Mouse (Mus musculus): ENCODE measurements around the gene Tmem136. TPM values are rescaled to one million over a fixed set of nuclear protein-coding genes. Genes with fewer than 3 reads are reported as not detected.

Gene Tmem136
- polyA plus RNA-seq, 1 experiment from 2014 or later: 11.4 TPM

- H3K4me1 ChIP-seq: peaks cover 10% of the 10 kb centered on the region
- no peaks in the 10 kb centered on the region for H3K9me3 ChIP-seq
- no peak overlapping the region for H3K9ac ChIP-seq
- H3K36me3 ChIP-seq (replicated peaks): no peaks in the 10 kb centered on the region
- H3K27ac ChIP-seq: no peak overlapping the region
- H3K4me3 ChIP-seq (replicated peaks): no peak overlapping the region
- H3K27me3 ChIP-seq: no peaks in the 10 kb centered on the region
- 84% methylated on average over 4 of the region's 4 CpGs for WGBS
- ATAC-seq (ENCODE audit: low FRiP score): no peak
- H3K4me2 ChIP-seq: no peak overlapping the region
These were observed 51.1 kb downstream of the Tmem136 start for GRCm38 (mm10) chr9:43065231-43065630.

GRCm38 (mm10) chr9:43061545-43061944, 54.8 kb downstream of the Tmem136 start:
- Histone ChIP-seq H3K4me2 (no peak overlapping the region), H3K4me3 (replicated peaks) (no peak overlapping the region), H3K27me3 (no peaks in the 10 kb centered on the region), H3K27ac (no peak overlapping the region), H3K36me3 (replicated peaks) (no peaks in the 10 kb centered on the region), H3K4me1 (peaks cover 5% of the 10 kb centered on the region; the same call in 1 of the 2 replicates), H3K9ac (no peak overlapping the region), H3K9me3 (no peaks in the 10 kb centered on the region)
- WGBS: 71% methylated on average over 1 of the region's 1 CpGs
- ATAC-seq (ENCODE audit: low FRiP score): no peak

Other genes starting within 250 kb of the Tmem136 start
- 2.8 and 3.3 TPM in 2 replicates for gene Grik4, start 172.1 kb downstream of the Tmem136 start, polyA plus RNA-seq (2016; fragmentation: Nextera tagmentation; extraction: Ambion mirVana)
- 14.2 and 17.8 TPM in 2 replicates for gene Arhgef12, start 9.3 kb downstream of the Tmem136 start, polyA plus RNA-seq (2016; fragmentation: Nextera tagmentation; extraction: Ambion mirVana)
- not detected in 2 replicates for gene Pou2f3, start 93.8 kb upstream of the Tmem136 start, polyA plus RNA-seq (2016; fragmentation: Nextera tagmentation; extraction: Ambion mirVana)
- gene Oaf, start 123.3 kb upstream of the Tmem136 start, polyA plus RNA-seq (2016; fragmentation: Nextera tagmentation; extraction: Ambion mirVana): 21.9 and 25.6 TPM in 2 replicates
- gene Trim29, start 194.3 kb upstream of the Tmem136 start, polyA plus RNA-seq (2016; fragmentation: Nextera tagmentation; extraction: Ambion mirVana): 0.65 and 0.67 TPM in 2 replicates

Measured in forebrain, embryonic 12.5 days (tissue).